Comparison of ENCODE assay signal across 31 mouse cellular contexts in the genomic region with DNA sequence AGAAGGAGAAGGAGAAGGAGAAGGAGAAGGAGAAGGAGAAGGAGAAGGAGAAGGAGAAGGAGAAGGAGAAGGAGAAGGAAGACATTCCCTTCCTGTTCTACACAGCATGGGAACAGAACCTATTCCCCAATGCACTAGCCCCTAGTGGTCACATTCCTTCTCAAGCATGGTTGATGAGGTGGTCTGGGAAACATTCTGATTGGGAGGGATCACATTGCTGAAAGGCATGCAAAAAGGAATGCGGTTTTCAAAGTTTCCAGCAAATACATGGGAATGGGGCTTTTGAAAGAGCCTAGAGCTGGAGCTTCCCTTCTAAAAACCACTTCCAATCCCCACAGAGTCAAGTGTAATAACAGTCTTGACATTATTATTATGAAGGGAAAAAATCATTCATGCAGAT.
A peak's percentile ranks its signal among the peaks of the same experiment; 100 is the strongest.
DNase-seq lines count a peak whose midpoint lies in the region; ATAC-seq and TF ChIP-seq lines count a peak whose summit lies in the region.
"Had no signal": no experiment of that assay in that cellular context is flagged by ENCODE, and none has a peak within 500 bp of the region (broad histone marks: within the 10 kb centered on the region; RNA-seq: fewer than 3 reads in every experiment).

No protein-coding gene starts in this region.

- peak; percentile 27; the same call in 1 of the 2 replicates for TF ChIP-seq CTCF in lung, postnatal 0 days (IDR thresholded peaks at IDR 0.05)
- TF ChIP-seq CTCF in hindbrain, postnatal 0 days (IDR thresholded peaks at IDR 0.05; ENCODE audit: low read depth), result no peak

- no peaks in the 10 kb centered on the region for H3K9me3 ChIP-seq in lung, postnatal 0 days (ENCODE audit: low read length)
- H3K9me3 ChIP-seq in embryonic facial prominence, embryonic 14.5 days (ENCODE audit: control insufficient read depth, low read length), result 0 out of 2 replicates have a peak, but pooled peaks cover 2% of the 10 kb centered on the region
- no peaks in the 10 kb centered on the region for H3K9me3 ChIP-seq in hindbrain, postnatal 0 days (ENCODE audit: low read length)
- H3K9me3 ChIP-seq in hindbrain, embryonic 14.5 days (ENCODE audit: control insufficient read depth, low read length), result no peaks in the 10 kb centered on the region
- H3K9me3 ChIP-seq: forebrain, embryonic 10.5 days; forebrain, embryonic 15.5 days; hindbrain, embryonic 13.5 days; liver, embryonic 12.5 days; midbrain, embryonic 13.5 days; neural tube, embryonic 15.5 days had no signal

- no peak overlapping the region for H3K27ac ChIP-seq in lung, postnatal 0 days (ENCODE audit: low read length)
- no peak overlapping the region for H3K27ac ChIP-seq in embryonic facial prominence, embryonic 14.5 days (replicated peaks; ENCODE audit: low read depth, low read length)
- H3K27ac ChIP-seq in hindbrain, postnatal 0 days, result no peak overlapping the region
- no peak overlapping the region for H3K27ac ChIP-seq in hindbrain, embryonic 14.5 days
- H3K27ac ChIP-seq: forebrain, embryonic 10.5 days; forebrain, embryonic 15.5 days; hindbrain, embryonic 13.5 days; liver, embryonic 12.5 days; macrophage; midbrain, embryonic 13.5 days; neural tube, embryonic 15.5 days had no signal

- H3K36me3 ChIP-seq in lung, postnatal 0 days (ENCODE audit: insufficient read depth, low read length), result no peaks in the 10 kb centered on the region
- H3K36me3 ChIP-seq in embryonic facial prominence, embryonic 14.5 days (ENCODE audit: control insufficient read depth, insufficient read depth, low read length), result no peaks in the 10 kb centered on the region
- H3K36me3 ChIP-seq in hindbrain, postnatal 0 days (ENCODE audit: insufficient read depth, low read length), result no peaks in the 10 kb centered on the region
- no peaks in the 10 kb centered on the region for H3K36me3 ChIP-seq in hindbrain, embryonic 14.5 days (replicated peaks; ENCODE audit: control insufficient read depth, insufficient read depth)
- H3K36me3 ChIP-seq: forebrain, embryonic 10.5 days; forebrain, embryonic 15.5 days; hindbrain, embryonic 13.5 days; liver, embryonic 12.5 days; midbrain, embryonic 13.5 days; neural tube, embryonic 15.5 days had no signal

- no peak for ATAC-seq in lung, postnatal 0 days
- peak; percentile 57; the same call in 1 of the 2 replicates for ATAC-seq in embryonic facial prominence, embryonic 14.5 days (ENCODE audit: low read depth)
- no peak for ATAC-seq in hindbrain, postnatal 0 days
- no peak for ATAC-seq in hindbrain, embryonic 14.5 days (ENCODE audit: low FRiP score)
- ATAC-seq: forebrain, embryonic 15.5 days; inflammation-experienced regulatory T-cells, adult 6 months; liver, embryonic 12.5 days; midbrain, embryonic 13.5 days had no signal

- no peaks in the 10 kb centered on the region for H3K4me1 ChIP-seq in lung, postnatal 0 days (ENCODE audit: insufficient read depth, low read depth, low read length)
- no peaks in the 10 kb centered on the region for H3K4me1 ChIP-seq in embryonic facial prominence, embryonic 14.5 days (ENCODE audit: control insufficient read depth, insufficient read depth, low read length)
- no peaks in the 10 kb centered on the region for H3K4me1 ChIP-seq in hindbrain, postnatal 0 days (ENCODE audit: insufficient read depth, low read length)
- no peaks in the 10 kb centered on the region for H3K4me1 ChIP-seq in hindbrain, embryonic 14.5 days (replicated peaks; ENCODE audit: control insufficient read depth, insufficient read depth, low read length)
- H3K4me1 ChIP-seq: forebrain, embryonic 10.5 days; forebrain, embryonic 15.5 days; hindbrain, embryonic 13.5 days; liver, embryonic 12.5 days; midbrain, embryonic 13.5 days; neural tube, embryonic 15.5 days had no signal

- WGBS in lung, postnatal 0 days, result 36% methylated on average over 1 of the region's 1 CpGs
- WGBS in embryonic facial prominence, embryonic 14.5 days, result 26% methylated on average over 1 of the region's 1 CpGs
- WGBS in hindbrain, postnatal 0 days, result 53% methylated on average over 1 of the region's 1 CpGs
- WGBS in hindbrain, embryonic 14.5 days, result 58% methylated on average over 1 of the region's 1 CpGs

- no peak for TF ChIP-seq EP300 in lung, postnatal 0 days (IDR thresholded peaks at IDR 0.05)

- DNase-seq in embryo, embryonic 10 days (ENCODE audit: low spot score), result peak; percentile 28
- no peak for DNase-seq in embryo, embryonic 9.5 days (ENCODE audit: extremely low spot score)
- no peak for DNase-seq in lung, postnatal 0 days (ENCODE audit: low spot score)
- DNase-seq in lung, postnatal 36 days, result no peak
- DNase-seq in embryonic facial prominence, embryonic 14.5 days (ENCODE audit: low spot score), result peak; percentile 82
- no peak for DNase-seq in hindbrain, postnatal 0 days (ENCODE audit: low spot score)
- DNase-seq in hindbrain, embryonic 14.5 days (ENCODE audit: low spot score), result no peak
- no peak for DNase-seq in right cerebral cortex, adult 2 months (ENCODE audit: low spot score in 2 of 2)
- DNase-seq: adrenal gland, adult 8-10 months; cerebellum, adult 2 months; cerebellum, postnatal 14 days; gastrocnemius, postnatal 25 days; heart, adult 11 months; heart, postnatal 36 days; kidney, adult 2 months; layer of hippocampus, postnatal 36 days; left cerebral cortex, postnatal 4 days; lung, adult 18-20 months; retina, postnatal 1 day; spleen, adult 18-20 months; thymus, adult 18-20 months; thymus, postnatal 25 days had no signal

- H3K4me3 ChIP-seq in lung, postnatal 0 days (ENCODE audit: low read depth, low read length), result no peak overlapping the region
- no peak overlapping the region for H3K4me3 ChIP-seq in embryonic facial prominence, embryonic 14.5 days (ENCODE audit: low read depth, low read length)
- H3K4me3 ChIP-seq in hindbrain, postnatal 0 days (ENCODE audit: low read length), result no peak overlapping the region
- no peak overlapping the region for H3K4me3 ChIP-seq in hindbrain, embryonic 14.5 days (replicated peaks; ENCODE audit: low read length)
- H3K4me3 ChIP-seq: forebrain, embryonic 10.5 days; forebrain, embryonic 15.5 days; hindbrain, embryonic 13.5 days; liver, embryonic 12.5 days; midbrain, embryonic 13.5 days; neural tube, embryonic 15.5 days had no signal

- no peak overlapping the region for H3K9ac ChIP-seq in lung, postnatal 0 days (replicated peaks; ENCODE audit: low read depth)
- H3K9ac ChIP-seq in embryonic facial prominence, embryonic 14.5 days (ENCODE audit: low read depth, low read length), result no peak overlapping the region
- no peak overlapping the region for H3K9ac ChIP-seq in hindbrain, postnatal 0 days (replicated peaks; ENCODE audit: low read length)
- H3K9ac ChIP-seq in hindbrain, embryonic 14.5 days, result no peak overlapping the region
- H3K9ac ChIP-seq: forebrain, embryonic 15.5 days; hindbrain, embryonic 13.5 days; liver, embryonic 12.5 days; midbrain, embryonic 13.5 days; neural tube, embryonic 15.5 days had no signal

- H3K4me2 ChIP-seq in lung, postnatal 0 days (replicated peaks; ENCODE audit: low read depth, low read length), result no peak overlapping the region
- H3K4me2 ChIP-seq in embryonic facial prominence, embryonic 14.5 days (ENCODE audit: low read depth, low read length), result no peak overlapping the region
- H3K4me2 ChIP-seq in hindbrain, postnatal 0 days (ENCODE audit: low read depth, low read length), result no peak overlapping the region
- H3K4me2 ChIP-seq in hindbrain, embryonic 14.5 days (replicated peaks), result no peak overlapping the region
- H3K4me2 ChIP-seq: forebrain, embryonic 15.5 days; heart, embryonic 11.5 days; hindbrain, embryonic 13.5 days; liver, embryonic 12.5 days; midbrain, embryonic 13.5 days; neural tube, embryonic 15.5 days had no signal

- H3K27me3 ChIP-seq in lung, postnatal 0 days (replicated peaks; ENCODE audit: insufficient read depth, low read length), result no peaks in the 10 kb centered on the region
- H3K27me3 ChIP-seq in embryonic facial prominence, embryonic 14.5 days (replicated peaks; ENCODE audit: control insufficient read depth, insufficient read depth, low read length), result no peaks in the 10 kb centered on the region
- no peaks in the 10 kb centered on the region for H3K27me3 ChIP-seq in hindbrain, postnatal 0 days (ENCODE audit: insufficient read depth, low read length)
- H3K27me3 ChIP-seq in hindbrain, embryonic 14.5 days (ENCODE audit: control insufficient read depth, insufficient read depth, low read length), result no peaks in the 10 kb centered on the region
- H3K27me3 ChIP-seq: forebrain, embryonic 15.5 days; hindbrain, embryonic 13.5 days; liver, embryonic 12.5 days; midbrain, embryonic 13.5 days; neural tube, embryonic 15.5 days had no signal

Comparison
In these comparisons a context has a peak if more than half of its experiments do, and no peak if none do; other contexts are left out.
1. DNase-seq: peak in embryo, embryonic 10 days (single experiment) and embryonic facial prominence, embryonic 14.5 days (single experiment); none in embryo, embryonic 9.5 days (single experiment), lung, postnatal 0 days (single experiment), lung, postnatal 36 days (single experiment), hindbrain, postnatal 0 days (single experiment), hindbrain, embryonic 14.5 days (single experiment) and right cerebral cortex, adult 2 months (0 of 2).